Mouse (Mus musculus) left cerebral cortex, adult 11 months (tissue): Measurements from ENCODE around the gene Vmn2r37.
"Not testable (repeated sequence)": the region's sequence is repeated elsewhere in the genome, so short reads cannot be mapped to it uniquely, and the experiment has no call there.

ENCODE experiments used
- DNase-seq: peaks from one replicate; pipeline ENCODE4 v3.0.0; 2022; ENCODE audit warnings: low spot score

Gene Vmn2r37

GRCm38 (mm10) chr7:9223553-9223952 lies at the start of gene Vmn2r37:
Gene Vmn2r37, minus strand, starts transcription at chr7:9223653.
- DNase-seq: not testable (repeated sequence)
